Mouse (Mus musculus) heart, postnatal 0 days (tissue): ENCODE data around the gene Tspear. TPM values are rescaled to one million over a fixed set of nuclear protein-coding genes. Genes with fewer than 3 reads are reported as not detected.
"Not testable (repeated sequence)": the region's sequence is repeated elsewhere in the genome, so short reads cannot be mapped to it uniquely, and the experiment has no call there.

Experiments
- ATAC-seq: fragments of 200-750 bp; cut with Nextera tagmentation; 2 replicates; pipeline ENCODE4 v1.8.0; 2017; ENCODE audit warnings: low read depth, moderate number of reproducible peaks, moderate library complexity; ENCODE audit not compliant: insufficient read depth
- DNase-seq: peaks from one replicate; pipeline ENCODE4 v3.0.0-alpha.2; 2016; ENCODE audit warnings: low spot score
- H3K27ac ChIP-seq: fragments of 300-500 bp; sonication (generic); 2 replicates; pipeline ENCODE4 v1.5.1; 2014; ENCODE audit warnings: low read depth, mild to moderate bottlenecking
- H3K27me3 ChIP-seq: fragments of 300-500 bp; sonication (generic); 2 replicates; pipeline ENCODE4 v1.6.1; 2014; ENCODE audit warnings: low read length, mixed read lengths; ENCODE audit not compliant: control insufficient read depth, insufficient read depth
- H3K36me3 ChIP-seq: fragments of 300-500 bp; sonication (generic); replicated peaks from 2 replicates; pipeline ENCODE4 v1.6.1; 2014; ENCODE audit warnings: low read length, mixed read lengths; ENCODE audit not compliant: control insufficient read depth, insufficient read depth
- H3K4me1 ChIP-seq: fragments of 300-500 bp; sonication (generic); 2 replicates; pipeline ENCODE4 v1.6.1; 2014; ENCODE audit warnings: antibody characterized with exemption; ENCODE audit not compliant: control insufficient read depth, insufficient read depth
- H3K4me2 ChIP-seq: fragments of 300-500 bp; sonication (generic); 2 replicates; pipeline ENCODE4 v1.6.1; 2014; ENCODE audit warnings: low read depth, mild to moderate bottlenecking, low read length, moderate library complexity
- H3K4me3 ChIP-seq: fragments of 300-500 bp; sonication (generic); 2 replicates; pipeline ENCODE4 v1.5.1; 2014; ENCODE audit warnings: low read depth, low read length
- H3K9ac ChIP-seq: fragments of 300-500 bp; sonication (generic); replicated peaks from 2 replicates; pipeline ENCODE4 v1.6.1; 2014; ENCODE audit warnings: low read depth, low read length, mixed read lengths
- H3K9me3 ChIP-seq: fragments of 300-500 bp; sonication (generic); replicated peaks from 2 replicates; pipeline ENCODE4 v1.6.1; 2016; ENCODE audit warnings: low read length; ENCODE audit not compliant: control insufficient read depth
- CTCF ChIP-seq: IDR thresholded peaks from 2 replicates; pipeline ENCODE4 v1.5.1; 2016; ENCODE audit warnings: antibody characterized with exemption, control low read depth, low read depth
- EP300 ChIP-seq: IDR thresholded peaks from 2 replicates; pipeline ENCODE4 v1.6.1; 2016; ENCODE audit warnings: antibody characterized with exemption, low read depth
- WGBS: fragments of 180-500 bp; shearing (Covaris S2); extraction: QIAGEN DNeasy Blood & Tissue Kit; methylation state at CpG from one replicate; pipeline ENCODE4 v1.1.7; 2014; 5-methylcytosine and 5-hydroxymethylcytosine counted together
- polyA plus RNA-seq: library from polyadenylated mRNA; unstranded; fragments of >200 nt; fragmentation: Nextera tagmentation; extraction: Ambion mirVana; gene quantifications from 2 replicates; pipeline ENCODE4 v1.2.1, GENCODE M21; 2015
- total RNA-seq: library from RNA; depleted of rRNA; stranded (reverse); fragments of >200 nt; gene quantifications from 2 replicates; pipeline ENCODE4 v1.2.3, GENCODE M21; 2014; ENCODE audit warnings: low replicate concordance

The Tspear gene
- total and polyA plus RNA-seq, 2 experiments from 2014 or later: 1.1 TPM; not detected in 1

GRCm38 (mm10) chr10:77713734-77714133 lies 27.4 kb downstream of the Tspear start:
- no peaks in the 10 kb centered on the region for H3K36me3 ChIP-seq
- TF ChIP-seq CTCF (no peak), EP300 (no peak)
- ATAC-seq (no peak), DNase-seq (no peak)
- 52% methylated on average over 4 of the region's 4 CpGs for WGBS
- H3K4me1 ChIP-seq: no peaks in the 10 kb centered on the region
- no peak overlapping the region for H3K27ac ChIP-seq
- H3K4me2 ChIP-seq: no peak overlapping the region
- H3K27me3 ChIP-seq: no peaks in the 10 kb centered on the region
- H3K9me3 ChIP-seq: 0 out of 2 replicates have a peak, but pooled peaks cover 5% of the 10 kb centered on the region
- no peak overlapping the region for H3K4me3 ChIP-seq
- no peak overlapping the region for H3K9ac ChIP-seq

- Histone ChIP-seq H3K9me3 (0 out of 2 replicates have a peak, but pooled peaks cover 5% of the 10 kb centered on the region), H3K4me2 (no peak within 1 kb of the TSS), H3K4me1 (no peaks in the 10 kb centered on the region), H3K36me3 (no peaks in the 10 kb centered on the region), H3K4me3 (no peak within 1 kb of the TSS), H3K27ac (no peak within 1 kb of the TSS), H3K27me3 (no peaks in the 10 kb centered on the region), H3K9ac (no peak within 1 kb of the TSS)
- TF ChIP-seq CTCF: no peak
- TF ChIP-seq EP300: no peak
- no peak for DNase-seq
- ATAC-seq: no peak
- 70% methylated on average over 1 of the region's 1 CpGs for WGBS
Measured at GRCm38 (mm10) chr10:77715507-77715906, 29.1 kb downstream of the Tspear start, which contains the start of gene Gm10142. Gm10142 (plus strand) TSS chr10:77715807.

GRCm38 (mm10) chr10:77720299-77720698 lies 33.9 kb downstream of the Tspear start, which contains the start of gene Krtap12-1:
Krtap12-1 (plus strand) TSS chr10:77720599.
- not testable (repeated sequence) for DNase-seq, ATAC-seq, H3K4me1 ChIP-seq, H3K9me3 ChIP-seq, H3K36me3 ChIP-seq, H3K4me3 ChIP-seq, H3K27ac ChIP-seq, H3K4me2 ChIP-seq, H3K27me3 ChIP-seq, H3K9ac ChIP-seq
- WGBS: 72% methylated on average over 1 of the region's 1 CpGs

GRCm38 (mm10) chr10:77724855-77725254 lies 38.5 kb downstream of the Tspear start:
- Histone ChIP-seq H3K27ac (no peak overlapping the region), H3K36me3 (no peaks in the 10 kb centered on the region), H3K4me1 (no peaks in the 10 kb centered on the region), H3K4me3 (no peak overlapping the region), H3K4me2 (no peak overlapping the region), H3K9ac (no peak overlapping the region), H3K27me3 (no peaks in the 10 kb centered on the region), H3K9me3 (no peaks in the 10 kb centered on the region)
- TF ChIP-seq CTCF (no peak), EP300 (no peak)
- no peak for ATAC-seq
- WGBS: 65% methylated on average over 8 of the region's 8 CpGs
- DNase-seq: no peak

GRCm38 (mm10) chr10:77726186-77726585 lies 39.8 kb downstream of the Tspear start, which contains the start of gene Gm10100:
Gm10100 (plus strand) TSS chr10:77726486.
- Histone ChIP-seq H3K9me3 (no peaks in the 10 kb centered on the region), H3K4me2 (no peak within 1 kb of the TSS), H3K9ac (no peak within 1 kb of the TSS), H3K4me3 (no peak within 1 kb of the TSS), H3K4me1 (no peaks in the 10 kb centered on the region), H3K27me3 (no peaks in the 10 kb centered on the region), H3K36me3 (no peaks in the 10 kb centered on the region), H3K27ac (no peak within 1 kb of the TSS)
- DNase-seq (no peak), ATAC-seq (no peak)
- no peak for TF ChIP-seq EP300
- TF ChIP-seq CTCF: no peak
- WGBS: 30% methylated on average over 3 of the region's 3 CpGs

GRCm38 (mm10) chr10:77728280-77728679 lies 41.9 kb downstream of the Tspear start:
- Histone ChIP-seq H3K4me2 (no peak overlapping the region), H3K27ac (no peak overlapping the region), H3K9me3 (no peaks in the 10 kb centered on the region), H3K4me1 (no peaks in the 10 kb centered on the region), H3K9ac (no peak overlapping the region), H3K27me3 (no peaks in the 10 kb centered on the region), H3K36me3 (no peaks in the 10 kb centered on the region), H3K4me3 (no peak overlapping the region)
- 59% methylated on average over 4 of the region's 4 CpGs for WGBS
- ATAC-seq (no peak), DNase-seq (no peak)
- TF ChIP-seq EP300: no peak
